Mouse (Mus musculus) heart, postnatal 0 days (tissue): ENCODE measurements around the gene Fxr1.

Experiments used
- CTCF ChIP-seq: IDR thresholded peaks from 2 replicates; pipeline ENCODE4 v1.5.1; 2016; ENCODE audit warnings: antibody characterized with exemption, control low read depth, low read depth
- EP300 ChIP-seq: IDR thresholded peaks from 2 replicates; pipeline ENCODE4 v1.6.1; 2016; ENCODE audit warnings: antibody characterized with exemption, low read depth

DNA sequence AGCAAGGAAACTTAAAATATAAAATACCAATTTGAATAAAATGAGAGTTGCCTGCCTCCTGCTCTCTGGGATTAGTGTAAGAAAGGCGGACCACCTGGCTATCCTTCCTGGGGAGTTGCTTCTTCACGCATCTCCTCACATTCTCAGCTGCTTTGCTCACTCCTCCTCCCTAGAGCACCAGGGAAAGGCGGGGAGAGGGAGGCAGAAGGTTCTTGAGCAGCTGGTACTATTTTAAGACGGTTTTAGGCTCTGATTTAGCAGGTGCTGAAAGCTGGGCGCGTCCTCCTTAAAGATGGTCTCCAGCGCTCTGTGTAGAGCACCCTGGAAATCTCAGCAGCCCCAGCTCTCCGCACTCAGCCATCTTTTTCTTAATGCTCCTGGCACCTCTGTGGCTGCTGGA, 28.8 kb upstream of the Fxr1 start:
- TF ChIP-seq CTCF (no peak), EP300 (no peak)
